Mouse (Mus musculus) CD4-positive, CD25-positive, alpha-beta regulatory T cell, adult 4 months (primary cell): ENCODE results near the gene Rbp3. TPM values are rescaled to one million over a fixed set of nuclear protein-coding genes. Genes with fewer than 3 reads are reported as not detected.

ENCODE experiments used
- ATAC-seq: one replicate; pipeline ENCODE4 v1.8.0; 2017
- polyA plus RNA-seq, 2 experiments: library from polyadenylated mRNA; unstranded; fragments of 100-300 nt; shearing (Covaris generic); gene quantifications; one replicate each; pipeline ENCODE4 v1.2.1; 2017

The Rbp3 gene
- polyA plus RNA-seq, 2 experiments from 2014 or later: not detected

GRCm38 (mm10) chr14:33974752-33975151 lies 20.9 kb downstream of the Rbp3 start:
- no peak for ATAC-seq

GRCm38 (mm10) chr14:33977748-33978147 lies 23.9 kb downstream of the Rbp3 start:
- ATAC-seq: no peak

GRCm38 (mm10) chr14:33978604-33979059 lies 24.8 kb downstream of the Rbp3 start, which contains the start of gene Zfp488:
Zfp488 (minus strand) TSS chr14:33978764.
- no peak for ATAC-seq

DNA sequence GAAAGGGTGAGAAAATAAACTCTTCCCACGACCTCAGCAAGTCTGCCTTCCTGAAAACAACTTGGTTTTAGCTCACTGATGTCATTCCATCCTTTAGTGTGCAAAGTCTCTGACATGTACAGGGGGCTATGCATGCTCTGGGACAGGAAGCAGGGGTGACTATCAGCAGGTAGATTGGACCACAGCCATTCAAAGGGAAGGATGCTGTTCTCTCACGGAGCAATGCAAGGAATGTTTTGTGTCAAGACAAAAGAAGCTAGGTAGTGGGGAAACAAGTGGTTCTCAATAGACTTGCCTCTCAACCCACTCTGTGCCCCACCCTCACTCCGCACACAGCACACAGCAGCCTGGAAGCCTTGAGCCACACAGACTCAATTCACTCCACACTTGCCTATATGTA lies 35.4 kb downstream of the Rbp3 start:
- no peak for ATAC-seq

- no peak for ATAC-seq
Measured at GRCm38 (mm10) chr14:33991971-33992370, 38.2 kb downstream of the Rbp3 start.

DNA sequence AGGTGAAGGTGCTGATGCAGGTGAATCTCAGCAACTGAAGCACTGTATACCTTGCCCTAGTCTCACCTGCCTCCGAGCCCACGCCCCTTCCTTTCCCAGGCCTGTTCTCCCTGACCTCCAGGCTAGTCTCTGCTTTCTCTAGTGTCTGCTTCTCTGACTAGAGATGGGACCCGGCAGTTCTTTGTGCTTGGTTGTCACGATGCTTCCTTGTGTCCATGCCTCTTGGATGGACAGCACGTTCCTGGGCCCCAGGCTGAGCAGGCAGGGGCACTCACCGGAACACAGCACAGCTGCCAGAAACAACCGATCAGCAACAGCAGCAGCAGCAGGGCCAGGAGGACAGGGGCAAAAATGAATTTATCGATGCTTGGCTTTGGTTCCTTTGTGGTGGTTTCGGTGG lies 39.2 kb downstream of the Rbp3 start:
- no peak for ATAC-seq

DNA sequence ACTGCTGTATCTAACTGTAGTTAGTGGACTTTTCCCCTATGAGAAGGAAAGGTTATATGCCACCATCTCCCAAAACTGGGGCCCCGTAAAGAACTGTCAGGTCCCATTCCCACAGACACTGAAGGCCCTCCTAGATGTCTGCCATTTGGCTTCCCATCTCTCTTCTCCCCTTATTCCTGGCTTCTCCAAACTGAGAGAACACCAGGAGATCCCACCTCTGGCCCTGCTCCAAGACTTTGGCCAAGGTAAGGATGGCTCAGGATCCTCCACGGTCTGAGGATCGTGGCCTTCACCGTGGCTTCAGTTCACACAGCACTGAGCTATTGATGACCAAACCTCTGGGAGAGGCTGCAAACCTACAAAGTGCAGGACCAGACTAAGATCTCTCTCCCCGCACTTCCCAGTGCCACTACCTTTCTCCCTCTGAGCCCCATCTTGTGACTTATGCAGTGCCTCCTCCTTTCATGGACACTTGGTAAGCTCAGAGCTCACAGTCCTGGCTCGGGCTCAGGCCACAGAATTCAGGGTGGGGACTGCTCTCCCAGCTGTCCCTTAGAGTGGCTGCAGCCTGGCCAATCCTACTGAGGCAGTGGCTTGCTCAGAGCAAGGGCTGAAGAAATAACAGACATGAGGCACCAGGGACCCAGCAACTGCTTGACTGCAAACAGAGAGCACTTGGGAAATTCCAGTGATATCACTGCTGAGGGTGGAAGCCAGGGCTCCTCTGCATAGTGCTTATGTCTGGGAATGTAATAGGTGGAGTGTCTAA lies 39.9 kb downstream of the Rbp3 start:
- no peak for ATAC-seq

DNA sequence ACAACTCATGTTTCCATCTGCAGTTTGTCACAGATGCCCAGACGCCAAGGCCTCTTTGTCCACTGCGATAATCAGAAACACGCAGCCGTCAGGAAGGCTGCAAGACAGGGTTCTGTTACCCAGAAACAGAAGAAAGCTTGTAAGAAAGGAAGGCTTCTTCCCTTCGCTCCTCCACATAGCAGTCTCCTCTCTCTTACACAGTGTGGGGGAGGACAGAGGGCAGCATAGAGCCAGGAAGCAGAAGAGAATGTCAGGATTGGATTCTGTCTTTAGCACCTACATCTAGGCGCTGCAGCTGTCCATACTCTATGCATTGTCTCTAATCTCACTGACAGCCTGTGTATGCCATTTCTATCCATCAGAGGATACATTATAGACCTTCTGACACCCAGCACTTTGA lies 43.6 kb downstream of the Rbp3 start:
- ATAC-seq: no peak

GRCm38 (mm10) chr14:34000076-34000475 lies 46.3 kb downstream of the Rbp3 start:
- no peak for ATAC-seq

GRCm38 (mm10) chr14:34001445-34001844 lies 47.6 kb downstream of the Rbp3 start:
- no peak for ATAC-seq

GRCm38 (mm10) chr14:34002358-34002757 lies 48.6 kb downstream of the Rbp3 start:
- ATAC-seq: no peak

Other genes with a start within 250 kb of the Rbp3 start
- gene Gdf10, start 30.4 kb upstream of the Rbp3 start, polyA plus RNA-seq: not detected
- gene Gdf2, start 13.0 kb upstream of the Rbp3 start, polyA plus RNA-seq: not detected
- not detected for gene Zfp488, start 24.8 kb downstream of the Rbp3 start, polyA plus RNA-seq
- not detected for gene Gm30083, start 61.2 kb downstream of the Rbp3 start, polyA plus RNA-seq
- gene Gm5460, start 62.8 kb downstream of the Rbp3 start, polyA plus RNA-seq: not detected
- not detected for gene Antxrl, start 98.7 kb downstream of the Rbp3 start, polyA plus RNA-seq
- gene Anxa8, start 132.0 kb downstream of the Rbp3 start, polyA plus RNA-seq: not detected
- not detected for gene A630023A22Rik, start 148.8 kb downstream of the Rbp3 start, polyA plus RNA-seq
- gene Npy4r, start 198.5 kb downstream of the Rbp3 start, polyA plus RNA-seq: not detected
- under 1 TPM in 1 of 2 experiments, not detected in 1; 0.05 TPM for gene Gprin2, start 247.7 kb downstream of the Rbp3 start, polyA plus RNA-seq